Mouse (Mus musculus) kidney, embryonic 15.5 days (tissue): Measurements from ENCODE around the gene Dck. TPM values are rescaled to one million over a fixed set of nuclear protein-coding genes. Genes with fewer than 3 reads are reported as not detected.
A peak's percentile ranks its signal among the peaks of the same experiment; 100 is the strongest.
"Not testable (repeated sequence)": the region's sequence is repeated elsewhere in the genome, so short reads cannot be mapped to it uniquely, and the experiment has no call there.

Source experiments
- ATAC-seq: fragments of 200-750 bp; cut with Nextera tagmentation; replicated peaks from 2 replicates; pipeline ENCODE4 v1.8.0; 2017; ENCODE audit warnings: moderate TSS enrichment; ENCODE audit not compliant: low FRiP score
- H3K27ac ChIP-seq: fragments of 300-500 bp; sonication (generic); 2 replicates; pipeline ENCODE4 v1.5.1; 2015; ENCODE audit warnings: mild to moderate bottlenecking, inconsistent platforms
- H3K27me3 ChIP-seq: fragments of 300-500 bp; sonication (generic); 2 replicates; pipeline ENCODE4 v1.6.1; 2015; ENCODE audit warnings: inconsistent platforms
- H3K36me3 ChIP-seq: fragments of 300-500 bp; sonication (generic); 2 replicates; pipeline ENCODE4 v1.6.1; 2015; ENCODE audit warnings: inconsistent platforms
- H3K4me1 ChIP-seq: fragments of 300-500 bp; sonication (generic); 2 replicates; pipeline ENCODE4 v1.6.1; 2015; ENCODE audit warnings: inconsistent platforms
- H3K4me2 ChIP-seq: fragments of 300-500 bp; sonication (generic); 2 replicates; pipeline ENCODE4 v1.6.1; 2015; ENCODE audit warnings: moderate library complexity, mild to moderate bottlenecking, inconsistent platforms
- H3K4me3 ChIP-seq: fragments of 300-500 bp; sonication (generic); replicated peaks from 2 replicates; pipeline ENCODE4 v1.5.1; 2015; ENCODE audit warnings: mild to moderate bottlenecking, inconsistent platforms
- H3K9ac ChIP-seq: fragments of 300-500 bp; sonication (generic); 2 replicates; pipeline ENCODE4 v1.6.1; 2015; ENCODE audit warnings: mild to moderate bottlenecking, inconsistent platforms
- H3K9me3 ChIP-seq: fragments of 300-500 bp; sonication (generic); replicated peaks from 2 replicates; pipeline ENCODE4 v1.6.1; 2016; ENCODE audit warnings: inconsistent platforms
- WGBS: fragments of 180-500 bp; shearing (Covaris S2); methylation state at CpG from one replicate; pipeline ENCODE4 v1.1.7; 2015; ENCODE audit warnings: mixed read lengths; 5-methylcytosine and 5-hydroxymethylcytosine counted together
- polyA plus RNA-seq: library from polyadenylated mRNA; unstranded; fragments of >200 nt; fragmentation: Nextera tagmentation; extraction: Ambion mirVana; gene quantifications from 2 replicates; pipeline ENCODE4 v1.2.1, GENCODE M21; 2015

The Dck gene
- polyA plus RNA-seq = 47.1 and 48.3 TPM in 2 replicates

DNA sequence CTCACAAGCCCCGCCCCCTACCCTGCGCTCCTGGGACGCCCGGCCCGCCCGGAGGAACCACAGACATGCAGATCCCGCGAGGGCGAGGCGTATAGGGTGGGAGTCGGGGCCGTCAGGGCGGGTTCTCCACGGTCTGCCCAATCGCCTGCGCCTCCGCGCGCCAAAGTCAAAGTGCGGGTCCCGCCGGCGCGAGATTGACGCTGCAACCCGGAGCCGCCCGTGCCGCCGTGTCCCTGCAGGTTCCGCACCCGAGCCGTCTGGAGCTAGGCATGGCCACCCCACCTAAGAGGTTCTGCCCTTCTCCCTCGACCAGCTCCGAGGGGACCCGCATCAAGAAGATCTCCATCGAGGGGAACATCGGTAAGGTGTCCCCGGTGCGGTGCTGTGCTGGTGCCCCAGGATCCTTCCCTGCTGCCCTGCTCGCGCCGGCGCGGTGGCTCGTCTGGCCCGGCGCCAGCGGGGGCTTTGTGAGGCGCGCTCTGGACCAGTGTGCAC, at the start of gene Dck:
Gene Dck (plus strand): TSS at position 10 of the 495 bp plus-strand sequence.
- WGBS = under 1% methylated on average over 51 of the region's 51 CpGs
- Histone ChIP-seq H3K4me1 (peaks cover 14% of the 10 kb centered on the region), H3K27me3 (no peaks in the 10 kb centered on the region), H3K9ac (peak within 1 kb of the TSS; percentile 69), H3K4me2 (peak within 1 kb of the TSS; percentile 75), H3K4me3 (peak within 1 kb of the TSS; percentile 80), H3K9me3 (no peaks in the 10 kb centered on the region), H3K27ac (peak within 1 kb of the TSS; percentile 87), H3K36me3 (peaks cover 5% of the 10 kb centered on the region)
- ATAC-seq = peak; percentile 100

DNA sequence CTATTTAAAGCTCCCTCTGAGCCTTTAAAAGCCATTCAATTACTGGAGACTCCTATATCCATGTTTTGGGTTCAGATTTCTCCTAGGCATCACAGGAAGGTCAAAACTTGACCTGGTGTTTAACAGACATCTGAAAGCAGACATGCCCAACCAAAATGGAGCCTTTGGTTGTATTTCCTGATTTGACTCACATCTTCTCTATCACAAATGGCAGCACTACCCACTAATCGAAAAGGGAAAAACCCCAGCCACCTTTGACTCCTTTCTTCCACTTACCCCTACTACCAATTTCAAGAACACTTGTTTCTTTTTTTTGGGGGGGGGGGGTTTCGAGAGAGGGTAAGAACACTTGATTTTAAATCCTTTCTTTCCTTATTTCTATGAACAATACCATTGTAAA, 47.8 kb upstream of the Dck start:
- H3K27ac ChIP-seq = no peak overlapping the region
- H3K4me2 ChIP-seq = no peak overlapping the region
- H3K4me1 ChIP-seq = peaks cover 10% of the 10 kb centered on the region
- no peaks in the 10 kb centered on the region for H3K27me3 ChIP-seq
- ATAC-seq = no peak
- WGBS = 81% methylated on average over 2 of the region's 2 CpGs
- no peaks in the 10 kb centered on the region for H3K36me3 ChIP-seq
- H3K4me3 ChIP-seq = no peak overlapping the region
- H3K9me3 ChIP-seq = no peaks in the 10 kb centered on the region
- no peak overlapping the region for H3K9ac ChIP-seq

DNA sequence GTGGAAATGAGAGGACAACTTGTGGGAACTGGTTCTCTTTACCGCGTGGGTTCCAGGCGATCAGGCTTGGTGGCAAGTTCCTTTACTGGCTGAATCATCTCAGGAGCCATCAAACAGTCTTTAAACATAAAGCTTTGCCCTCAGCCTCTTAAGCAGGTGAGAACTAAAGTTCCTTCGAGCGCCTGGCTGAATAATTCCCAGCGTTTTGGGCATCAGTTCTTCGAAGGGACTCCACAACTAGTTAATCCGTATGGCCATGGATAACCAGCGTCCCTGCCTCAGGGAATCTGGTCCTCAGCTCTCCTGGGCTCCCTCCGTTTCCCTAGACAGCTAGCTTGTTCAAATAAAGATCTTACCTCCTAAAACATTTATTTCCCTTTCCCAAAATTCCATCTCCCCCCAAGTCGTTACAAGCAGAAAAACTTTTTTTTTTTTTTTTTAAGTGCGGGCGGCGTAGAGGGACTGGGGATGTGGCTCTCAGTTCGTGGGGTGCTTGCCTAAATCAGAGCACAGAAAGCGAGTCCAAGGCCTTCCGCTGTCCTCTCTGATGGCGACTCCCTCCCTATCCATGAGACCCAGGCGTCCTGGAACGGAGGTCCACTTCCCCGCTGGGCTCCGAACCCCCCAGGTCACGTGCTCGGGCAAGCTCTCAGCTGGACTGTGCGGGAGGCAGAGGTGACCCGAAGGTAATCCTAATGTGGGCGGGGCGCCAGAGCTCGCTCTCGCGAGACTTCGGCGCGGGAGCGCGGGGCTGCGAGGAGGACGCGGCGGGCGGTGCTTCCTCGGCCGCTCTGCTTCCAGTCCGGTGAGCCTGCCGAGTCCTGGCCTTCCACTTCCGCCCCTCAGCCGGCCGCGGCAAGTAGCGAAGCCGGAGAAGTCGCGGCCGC, 44.4 kb upstream of the Dck start, which contains the start of gene Mob1b:
Gene Mob1b (plus strand): TSS at position 740 of the 887 bp plus-strand sequence.
- H3K4me1 ChIP-seq = peaks cover 25% of the 10 kb centered on the region
- ATAC-seq = peak; percentile 97
- H3K27ac ChIP-seq = peak within 1 kb of the TSS; percentile 98
- WGBS = under 1% methylated on average over 54 of the region's 54 CpGs
- H3K36me3 ChIP-seq = no peaks in the 10 kb centered on the region
- H3K4me3 ChIP-seq = peak within 1 kb of the TSS; percentile 99
- peak within 1 kb of the TSS; percentile 99 for H3K9ac ChIP-seq
- peak within 1 kb of the TSS; percentile 88 for H3K4me2 ChIP-seq
- no peaks in the 10 kb centered on the region for H3K27me3 ChIP-seq
- no peaks in the 10 kb centered on the region for H3K9me3 ChIP-seq

GRCm38 (mm10) chr5:88721003-88721475, 43.8 kb upstream of the Dck start:
- H3K9me3 ChIP-seq = no peaks in the 10 kb centered on the region
- H3K4me3 ChIP-seq = peak overlapping the region; percentile 99
- H3K4me1 ChIP-seq = peaks cover 25% of the 10 kb centered on the region
- H3K4me2 ChIP-seq = peak overlapping the region; percentile 88
- H3K27ac ChIP-seq = peak overlapping the region; percentile 98
- 0 out of 2 replicates have a peak, but pooled peaks cover 3% of the 10 kb centered on the region for H3K36me3 ChIP-seq
- ATAC-seq = peak; percentile 84
- WGBS = under 1% methylated on average over 37 of the region's 38 CpGs
- H3K9ac ChIP-seq = peak overlapping the region; percentile 99
- no peaks in the 10 kb centered on the region for H3K27me3 ChIP-seq

DNA sequence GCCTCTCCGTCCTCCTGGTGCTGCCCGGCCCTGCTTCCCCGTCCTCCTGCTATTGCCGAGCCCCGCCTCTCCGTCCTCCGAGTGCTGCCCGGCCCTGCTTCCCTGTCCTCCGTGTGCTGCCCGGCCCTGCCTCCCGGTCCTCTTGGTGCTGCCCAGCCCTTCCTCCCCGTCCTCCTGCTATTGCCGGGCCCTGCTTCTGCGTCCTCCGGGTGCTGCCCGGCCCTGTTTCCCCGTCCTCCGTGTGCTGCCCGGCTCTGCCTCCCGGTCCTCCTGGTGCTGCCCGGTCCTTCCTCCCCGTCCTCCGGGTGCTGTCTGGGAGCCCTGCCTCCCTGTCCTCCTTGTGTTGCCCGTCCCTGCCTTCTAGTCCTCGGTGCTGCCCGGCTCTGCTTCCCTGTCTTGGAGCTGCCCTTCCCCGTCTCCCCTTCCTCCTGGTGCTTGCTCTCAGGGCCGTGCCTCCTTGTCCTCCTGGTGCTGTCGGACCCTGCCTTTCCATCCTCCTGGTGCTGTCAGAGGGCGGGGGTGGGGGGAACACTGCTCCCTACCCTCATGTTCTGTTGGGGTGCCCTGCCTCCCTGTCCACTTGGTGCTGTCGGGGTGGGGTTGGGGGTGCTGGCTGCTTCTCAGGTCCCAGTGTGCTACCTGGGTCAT, 43.1 kb upstream of the Dck start:
- peak overlapping the region; percentile 88 for H3K4me2 ChIP-seq
- peaks cover 25% of the 10 kb centered on the region for H3K4me1 ChIP-seq
- no peaks in the 10 kb centered on the region for H3K9me3 ChIP-seq
- peak overlapping the region; percentile 98 for H3K27ac ChIP-seq
- peak overlapping the region; percentile 99 for H3K9ac ChIP-seq
- H3K27me3 ChIP-seq = no peaks in the 10 kb centered on the region
- H3K36me3 ChIP-seq = 0 out of 2 replicates have a peak, but pooled peaks cover 3% of the 10 kb centered on the region
- ATAC-seq = peak; percentile 33
- WGBS = 1% methylated on average over 31 of the region's 31 CpGs
- H3K4me3 ChIP-seq = peak overlapping the region; percentile 99

- H3K4me3 ChIP-seq = peak overlapping the region; percentile 99
- no peaks in the 10 kb centered on the region for H3K9me3 ChIP-seq
- peak overlapping the region; percentile 99 for H3K9ac ChIP-seq
- H3K36me3 ChIP-seq = 0 out of 2 replicates have a peak, but pooled peaks cover 3% of the 10 kb centered on the region
- H3K4me1 ChIP-seq = peaks cover 25% of the 10 kb centered on the region
- WGBS = 13% methylated on average over 4 of the region's 4 CpGs
- H3K4me2 ChIP-seq = peak overlapping the region; percentile 88
- no peak for ATAC-seq
- no peaks in the 10 kb centered on the region for H3K27me3 ChIP-seq
- no peak overlapping the region for H3K27ac ChIP-seq
Observed at GRCm38 (mm10) chr5:88722213-88722600, 42.6 kb upstream of the Dck start.

GRCm38 (mm10) chr5:88724030-88724429, 40.8 kb upstream of the Dck start:
- Histone ChIP-seq H3K4me2 (no peak overlapping the region), H3K4me1 (peaks cover 25% of the 10 kb centered on the region), H3K27ac (no peak overlapping the region), H3K9ac (no peak overlapping the region), H3K27me3 (no peaks in the 10 kb centered on the region), H3K9me3 (no peaks in the 10 kb centered on the region), H3K36me3 (0 out of 2 replicates have a peak, but pooled peaks cover 3% of the 10 kb centered on the region), H3K4me3 (no peak overlapping the region)
- WGBS = 62% methylated on average over 3 of the region's 3 CpGs
- no peak for ATAC-seq

- Histone ChIP-seq H3K36me3 (0 out of 2 replicates have a peak, but pooled peaks cover 3% of the 10 kb centered on the region), H3K4me1 (peaks cover 9% of the 10 kb centered on the region), H3K9me3 (no peaks in the 10 kb centered on the region), H3K4me2 (no peak overlapping the region), H3K27ac (no peak overlapping the region), H3K4me3 (no peak overlapping the region), H3K27me3 (no peaks in the 10 kb centered on the region), H3K9ac (no peak overlapping the region)
- WGBS = 67% methylated on average over 3 of the region's 3 CpGs
- ATAC-seq = no peak
Observed at GRCm38 (mm10) chr5:88727593-88728144, 37.1 kb upstream of the Dck start.

DNA sequence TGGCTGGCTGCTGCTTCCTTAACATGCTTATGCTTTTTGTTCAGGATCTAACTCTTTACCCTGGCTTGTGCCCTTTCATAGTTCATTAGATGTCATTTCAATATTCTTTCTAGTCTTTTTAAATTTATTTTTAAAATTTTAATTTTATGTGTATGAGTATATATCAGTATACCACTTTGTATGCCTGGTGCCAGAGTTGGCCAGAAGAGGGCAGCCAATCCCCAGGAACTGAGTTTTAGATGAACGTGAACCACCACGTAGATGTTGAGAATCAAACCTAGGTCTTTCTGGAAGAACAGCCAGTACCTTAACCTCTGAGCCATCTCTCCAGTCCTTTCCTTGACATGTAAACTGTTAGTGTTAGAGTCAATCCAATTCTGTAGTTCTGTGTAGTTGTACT, 30.0 kb upstream of the Dck start:
- WGBS = 85% methylated on average over 2 of the region's 2 CpGs

GRCm38 (mm10) chr5:88741065-88741464, 23.7 kb upstream of the Dck start:
- H3K4me2 ChIP-seq, H3K27me3 ChIP-seq, H3K9me3 ChIP-seq, H3K27ac ChIP-seq, H3K4me1 ChIP-seq, H3K9ac ChIP-seq, ATAC-seq, H3K4me3 ChIP-seq: not testable (repeated sequence)
- WGBS = 86% methylated on average over 1 of the region's 1 CpGs
- H3K36me3 ChIP-seq = peaks cover 16% of the 10 kb centered on the region

More for the DNA sequence above, 30.0 kb upstream of the Dck start:
- no peaks in the 10 kb centered on the region for H3K9me3 ChIP-seq
- H3K36me3 ChIP-seq = 0 out of 2 replicates have a peak, but pooled peaks cover under 1% of the 10 kb centered on the region
- no peak overlapping the region for H3K4me2 ChIP-seq
- no peak overlapping the region for H3K27ac ChIP-seq
- no peaks in the 10 kb centered on the region for H3K27me3 ChIP-seq
- no peak overlapping the region for H3K9ac ChIP-seq
- H3K4me1 ChIP-seq = no peaks in the 10 kb centered on the region
- no peak overlapping the region for H3K4me3 ChIP-seq
- ATAC-seq = no peak

- no peak for ATAC-seq
- peaks cover 24% of the 10 kb centered on the region for H3K36me3 ChIP-seq
- no peak overlapping the region for H3K4me2 ChIP-seq
- 78% methylated on average over 1 of the region's 1 CpGs for WGBS
- H3K9me3 ChIP-seq = no peaks in the 10 kb centered on the region
- H3K27ac ChIP-seq = no peak overlapping the region
- H3K9ac ChIP-seq = no peak overlapping the region
- no peaks in the 10 kb centered on the region for H3K27me3 ChIP-seq
- no peaks in the 10 kb centered on the region for H3K4me1 ChIP-seq
- no peak overlapping the region for H3K4me3 ChIP-seq
Observed at GRCm38 (mm10) chr5:88747774-88748173, 17.0 kb upstream of the Dck start.
